Mouse (Mus musculus) neural tube, embryonic 12.5 days (tissue): ENCODE results near the gene Cftr. TPM values are rescaled to one million over a fixed set of nuclear protein-coding genes. Genes with fewer than 3 reads are reported as not detected.
A peak's percentile ranks its signal among the peaks of the same experiment; 100 is the strongest.

Experiments
- ATAC-seq: fragments of 200-750 bp; cut with Nextera tagmentation; 2 replicates; pipeline ENCODE4 v1.8.0; 2017; ENCODE audit warnings: low read depth, mild to moderate bottlenecking, moderate TSS enrichment, moderate library complexity; ENCODE audit not compliant: low FRiP score
- H3K27ac ChIP-seq: fragments of 300-500 bp; sonication (generic); 2 replicates; pipeline ENCODE4 v1.5.1; 2016
- H3K27me3 ChIP-seq: fragments of 300-500 bp; sonication (generic); replicated peaks from 2 replicates; pipeline ENCODE4 v1.6.1; 2016; ENCODE audit warnings: mild to moderate bottlenecking
- H3K36me3 ChIP-seq: fragments of 300-500 bp; sonication (generic); 2 replicates; pipeline ENCODE4 v1.6.1; 2016; ENCODE audit warnings: mild to moderate bottlenecking
- H3K4me1 ChIP-seq: fragments of 300-500 bp; sonication (generic); 2 replicates; pipeline ENCODE4 v1.6.1; 2016
- H3K4me2 ChIP-seq: fragments of 300-500 bp; sonication (generic); replicated peaks from 2 replicates; pipeline ENCODE4 v1.6.1; 2016; ENCODE audit warnings: mild to moderate bottlenecking
- H3K4me3 ChIP-seq: fragments of 300-500 bp; sonication (generic); 2 replicates; pipeline ENCODE4 v1.5.1; 2016
- H3K9ac ChIP-seq: fragments of 300-500 bp; sonication (generic); 2 replicates; pipeline ENCODE4 v1.6.1; 2016; ENCODE audit warnings: mild to moderate bottlenecking
- H3K9me3 ChIP-seq: fragments of 300-500 bp; sonication (generic); 2 replicates; pipeline ENCODE4 v1.6.1; 2016; ENCODE audit warnings: mild to moderate bottlenecking
- WGBS: fragments of 180-500 bp; shearing (Covaris S2); methylation state at CpG from one replicate; pipeline ENCODE4 v1.1.7; 2016; 5-methylcytosine and 5-hydroxymethylcytosine counted together
- polyA plus RNA-seq: library from polyadenylated mRNA; unstranded; fragments of >200 nt; fragmentation: Nextera tagmentation; extraction: Ambion mirVana; gene quantifications from 2 replicates; pipeline ENCODE4 v1.2.1, GENCODE M21; 2016

Cftr gene
- polyA plus RNA-seq = 0.09 and 0.10 TPM in 2 replicates

- Histone ChIP-seq H3K9me3 (no peaks in the 10 kb centered on the region), H3K27ac (no peak within 1 kb of the TSS), H3K27me3 (peaks cover 19% of the 10 kb centered on the region), H3K9ac (peak within 1 kb of the TSS; percentile 18; the same call in 1 of the 2 replicates), H3K4me2 (peak within 1 kb of the TSS; percentile 84), H3K36me3 (no peaks in the 10 kb centered on the region), H3K4me3 (peak within 1 kb of the TSS; percentile 44), H3K4me1 (no peaks in the 10 kb centered on the region)
- WGBS = 2% methylated on average over 45 of the region's 45 CpGs
- ATAC-seq = peak; percentile 92
Measured at GRCm38 (mm10) chr6:18170311-18170922, at the start of gene Cftr. Cftr (plus strand) TSS chr6:18170687.

DNA sequence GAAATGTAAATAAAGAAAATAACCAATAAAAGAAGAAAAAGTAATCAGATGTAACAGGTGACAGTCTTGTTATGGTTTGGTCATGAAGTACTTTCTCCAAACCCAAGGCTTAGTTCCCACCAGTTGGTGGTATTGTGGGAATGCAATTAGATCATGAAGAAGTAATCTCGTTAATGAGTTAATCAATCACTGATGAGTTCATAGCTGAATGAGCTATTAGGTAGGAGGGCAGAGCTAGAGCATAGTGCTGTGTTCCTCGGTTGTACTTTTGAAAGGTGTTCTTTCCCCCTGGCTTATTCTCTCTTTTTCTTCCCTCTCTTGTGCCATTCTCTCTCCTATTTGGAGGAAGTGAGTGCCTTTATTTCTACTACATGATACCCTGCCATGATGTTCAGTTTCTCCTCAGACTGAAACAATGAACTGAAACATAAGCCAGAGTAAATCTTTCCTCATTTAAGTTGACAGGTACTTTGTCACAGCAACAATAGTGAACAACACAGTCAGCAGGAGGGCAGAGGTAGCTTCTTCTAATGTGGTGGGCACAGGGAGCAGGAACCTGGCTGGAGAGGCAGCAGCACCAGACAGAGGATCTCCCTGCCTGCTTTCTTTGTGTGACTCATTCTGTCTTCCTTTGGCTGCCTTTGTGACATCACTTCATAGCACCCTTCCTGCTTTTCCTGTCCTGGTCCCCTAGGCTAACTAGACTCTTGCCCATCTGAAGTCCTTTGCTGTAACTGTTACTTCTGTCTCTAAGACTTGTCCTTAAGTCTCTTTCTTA, 43.1 kb upstream of the Cftr start:
- no peaks in the 10 kb centered on the region for H3K27me3 ChIP-seq
- WGBS = 53% methylated on average over 2 of the region's 2 CpGs
- no peak for ATAC-seq

DNA sequence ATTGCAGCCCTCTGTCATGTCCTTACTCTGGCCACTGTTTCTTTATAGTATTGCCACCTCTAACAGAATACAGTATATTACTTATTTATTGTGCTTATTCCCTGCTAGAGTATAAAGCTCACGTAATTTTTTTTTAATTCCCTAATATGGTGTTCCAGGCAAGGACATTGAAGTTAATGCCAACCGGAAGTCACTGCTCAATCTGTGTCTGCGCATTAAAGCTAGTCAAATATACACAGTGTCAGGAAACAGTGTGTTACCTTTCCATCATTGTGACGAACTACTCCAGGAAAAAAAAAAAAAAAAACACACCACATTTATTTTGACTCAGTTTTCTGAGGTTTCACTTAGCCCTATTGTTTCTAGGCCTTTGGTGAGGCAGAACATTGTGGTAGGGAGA, 42.4 kb upstream of the Cftr start:
- Histone ChIP-seq H3K27ac (no peak overlapping the region), H3K9ac (no peak overlapping the region), H3K27me3 (no peaks in the 10 kb centered on the region), H3K36me3 (no peaks in the 10 kb centered on the region), H3K4me1 (no peaks in the 10 kb centered on the region), H3K4me2 (no peak overlapping the region), H3K9me3 (no peaks in the 10 kb centered on the region), H3K4me3 (no peak overlapping the region)
- WGBS = 83% methylated on average over 4 of the region's 4 CpGs
- no peak for ATAC-seq

More for the DNA sequence above, 43.1 kb upstream of the Cftr start:
- H3K27ac ChIP-seq = no peak overlapping the region
- H3K36me3 ChIP-seq = no peaks in the 10 kb centered on the region
- H3K4me3 ChIP-seq = no peak overlapping the region
- H3K9ac ChIP-seq = no peak overlapping the region
- H3K4me2 ChIP-seq = no peak overlapping the region
- H3K9me3 ChIP-seq = no peaks in the 10 kb centered on the region
- H3K4me1 ChIP-seq = no peaks in the 10 kb centered on the region

- H3K9me3 ChIP-seq = no peaks in the 10 kb centered on the region
- WGBS = 65% methylated on average over 1 of the region's 1 CpGs
- no peak overlapping the region for H3K4me3 ChIP-seq
- H3K27ac ChIP-seq = no peak overlapping the region
- no peaks in the 10 kb centered on the region for H3K36me3 ChIP-seq
- H3K4me1 ChIP-seq = no peaks in the 10 kb centered on the region
- no peak for ATAC-seq
- H3K27me3 ChIP-seq = no peaks in the 10 kb centered on the region
- no peak overlapping the region for H3K9ac ChIP-seq
- no peak overlapping the region for H3K4me2 ChIP-seq
Measured at GRCm38 (mm10) chr6:18135246-18135645, 35.2 kb upstream of the Cftr start.

DNA sequence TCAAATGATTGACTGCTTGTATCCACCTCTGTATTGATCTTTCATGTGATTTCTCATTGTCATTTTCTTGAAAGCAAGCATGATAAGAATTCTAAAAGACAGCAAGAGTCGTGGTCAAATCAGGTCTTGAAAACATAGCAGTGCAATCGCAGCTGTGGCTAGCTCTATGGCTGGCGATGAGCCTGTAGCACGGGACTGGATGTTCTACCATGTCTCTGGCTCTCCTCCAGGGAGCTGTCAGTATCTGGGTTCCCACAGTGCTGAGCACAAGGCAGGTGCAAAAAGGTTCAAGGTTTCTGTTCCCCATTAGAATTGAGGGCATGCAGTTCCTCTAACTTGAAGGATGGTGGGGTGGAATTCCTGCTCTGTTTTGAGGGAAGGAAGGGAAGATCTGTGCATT, 17.5 kb upstream of the Cftr start:
- H3K27ac ChIP-seq = no peak overlapping the region
- no peaks in the 10 kb centered on the region for H3K9me3 ChIP-seq
- ATAC-seq = no peak
- H3K9ac ChIP-seq = no peak overlapping the region
- H3K4me3 ChIP-seq = no peak overlapping the region
- no peaks in the 10 kb centered on the region for H3K36me3 ChIP-seq
- H3K4me2 ChIP-seq = no peak overlapping the region
- H3K4me1 ChIP-seq = no peaks in the 10 kb centered on the region
- WGBS = 80% methylated on average over 4 of the region's 4 CpGs
- no peaks in the 10 kb centered on the region for H3K27me3 ChIP-seq

- no peak for ATAC-seq
- peak overlapping the region; percentile 84; the same call in 1 of the 2 replicates for H3K4me2 ChIP-seq
- no peaks in the 10 kb centered on the region for H3K9me3 ChIP-seq
- H3K4me3 ChIP-seq = no peak overlapping the region
- no peak overlapping the region for H3K9ac ChIP-seq
- no peak overlapping the region for H3K27ac ChIP-seq
- peaks cover 19% of the 10 kb centered on the region for H3K27me3 ChIP-seq
- WGBS = 76% methylated on average over 1 of the region's 1 CpGs
- no peaks in the 10 kb centered on the region for H3K36me3 ChIP-seq
- no peaks in the 10 kb centered on the region for H3K4me1 ChIP-seq
Measured at GRCm38 (mm10) chr6:18169618-18170017, 869 bp upstream of the Cftr start.

DNA sequence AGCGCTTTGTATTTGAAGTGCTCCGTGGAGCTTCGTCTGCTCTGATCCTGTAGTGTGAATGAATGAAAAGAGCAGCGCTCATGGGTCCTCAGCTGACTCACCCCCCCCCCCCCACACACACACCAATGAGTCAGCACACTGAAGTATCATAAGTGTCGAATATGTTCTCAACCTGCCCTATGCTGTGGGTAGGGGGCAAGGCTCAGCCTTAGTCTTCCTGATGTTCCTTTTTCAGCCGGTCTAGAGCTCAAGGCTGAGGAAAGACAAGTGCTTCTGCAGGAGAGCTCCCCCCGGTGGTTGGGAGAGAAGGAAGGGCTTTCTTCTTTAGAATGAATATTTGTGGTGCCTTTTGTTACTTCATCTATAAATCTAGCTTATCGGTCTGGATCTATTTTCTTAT, 1.1 kb downstream of the Cftr start:
- Histone ChIP-seq H3K4me1 (no peaks in the 10 kb centered on the region), H3K27ac (no peak overlapping the region), H3K27me3 (peaks cover 19% of the 10 kb centered on the region), H3K4me2 (no peak overlapping the region), H3K9ac (no peak overlapping the region), H3K9me3 (no peaks in the 10 kb centered on the region), H3K4me3 (no peak overlapping the region), H3K36me3 (no peaks in the 10 kb centered on the region)
- 55% methylated on average over 8 of the region's 8 CpGs for WGBS
- ATAC-seq = no peak

DNA sequence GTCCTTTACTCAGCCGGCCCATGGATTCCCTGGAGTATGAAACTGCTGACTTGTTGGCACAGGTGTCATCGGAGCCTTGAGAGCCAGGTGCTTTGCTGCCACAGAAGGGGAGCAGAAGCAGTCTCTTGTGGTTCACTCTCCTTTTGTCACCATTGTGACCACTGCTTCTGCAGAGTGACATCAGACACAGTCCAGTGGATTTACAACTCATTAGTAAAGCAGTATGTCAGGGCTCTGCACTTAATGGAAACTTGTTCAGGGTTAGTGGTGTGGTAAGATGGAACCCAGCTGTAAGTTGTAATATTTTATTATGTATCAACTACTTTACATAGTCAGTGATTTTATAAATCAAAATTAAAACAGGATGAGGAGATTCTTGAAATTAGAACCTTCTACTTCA, 7.0 kb downstream of the Cftr start:
- no peaks in the 10 kb centered on the region for H3K36me3 ChIP-seq
- H3K27ac ChIP-seq = no peak overlapping the region
- no peaks in the 10 kb centered on the region for H3K4me1 ChIP-seq
- no peak overlapping the region for H3K4me3 ChIP-seq
- no peak overlapping the region for H3K9ac ChIP-seq
- no peak overlapping the region for H3K4me2 ChIP-seq
- no peaks in the 10 kb centered on the region for H3K9me3 ChIP-seq
- H3K27me3 ChIP-seq = no peaks in the 10 kb centered on the region
- WGBS = 75% methylated on average over 2 of the region's 2 CpGs
- ATAC-seq = no peak

GRCm38 (mm10) chr6:18180665-18181064, 10.2 kb downstream of the Cftr start:
- Histone ChIP-seq H3K9me3 (no peaks in the 10 kb centered on the region), H3K4me2 (no peak overlapping the region), H3K4me1 (no peaks in the 10 kb centered on the region), H3K4me3 (no peak overlapping the region), H3K27ac (no peak overlapping the region), H3K27me3 (no peaks in the 10 kb centered on the region), H3K9ac (no peak overlapping the region), H3K36me3 (no peaks in the 10 kb centered on the region)
- no peak for ATAC-seq
- WGBS = 73% methylated on average over 3 of the region's 3 CpGs

DNA sequence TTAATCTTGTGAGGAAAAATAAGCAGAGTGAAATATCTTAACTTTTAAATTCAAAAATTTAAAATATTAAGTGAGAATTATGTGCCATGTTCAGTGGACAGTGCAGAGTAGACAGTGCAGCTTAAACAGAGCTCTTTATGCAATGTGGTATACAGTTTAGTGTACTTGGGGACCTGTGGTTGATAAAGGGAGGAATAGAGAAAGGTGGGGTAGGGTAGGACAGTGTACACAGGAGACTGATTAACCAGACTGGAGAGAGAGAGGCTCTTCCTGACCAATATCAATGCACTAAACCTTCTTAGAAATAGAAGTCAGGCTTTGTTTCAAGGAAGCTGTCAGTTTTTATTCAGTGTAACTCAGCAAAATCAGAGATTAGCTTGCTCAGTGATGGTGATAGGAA, 12.4 kb downstream of the Cftr start:
- H3K4me3 ChIP-seq = no peak overlapping the region
- H3K27me3 ChIP-seq = no peaks in the 10 kb centered on the region
- H3K36me3 ChIP-seq = no peaks in the 10 kb centered on the region
- no peaks in the 10 kb centered on the region for H3K4me1 ChIP-seq
- no peak overlapping the region for H3K27ac ChIP-seq
- no peak overlapping the region for H3K4me2 ChIP-seq
- H3K9ac ChIP-seq = no peak overlapping the region
- H3K9me3 ChIP-seq = no peaks in the 10 kb centered on the region
- no peak for ATAC-seq

GRCm38 (mm10) chr6:18220691-18221090, 50.2 kb downstream of the Cftr start:
- Histone ChIP-seq H3K4me2 (no peak overlapping the region), H3K27ac (no peak overlapping the region), H3K4me1 (no peaks in the 10 kb centered on the region), H3K9ac (no peak overlapping the region), H3K36me3 (no peaks in the 10 kb centered on the region), H3K27me3 (no peaks in the 10 kb centered on the region), H3K4me3 (no peak overlapping the region), H3K9me3 (no peaks in the 10 kb centered on the region)
- no peak for ATAC-seq
- 83% methylated on average over 1 of the region's 1 CpGs for WGBS

- Histone ChIP-seq H3K4me1 (no peaks in the 10 kb centered on the region), H3K27me3 (no peaks in the 10 kb centered on the region), H3K4me3 (no peak overlapping the region), H3K27ac (no peak overlapping the region), H3K9me3 (no peaks in the 10 kb centered on the region), H3K9ac (no peak overlapping the region), H3K4me2 (no peak overlapping the region), H3K36me3 (no peaks in the 10 kb centered on the region)
- WGBS = 92% methylated on average over 4 of the region's 4 CpGs
- no peak for ATAC-seq
Measured at GRCm38 (mm10) chr6:18223206-18223605, 52.7 kb downstream of the Cftr start.

DNA sequence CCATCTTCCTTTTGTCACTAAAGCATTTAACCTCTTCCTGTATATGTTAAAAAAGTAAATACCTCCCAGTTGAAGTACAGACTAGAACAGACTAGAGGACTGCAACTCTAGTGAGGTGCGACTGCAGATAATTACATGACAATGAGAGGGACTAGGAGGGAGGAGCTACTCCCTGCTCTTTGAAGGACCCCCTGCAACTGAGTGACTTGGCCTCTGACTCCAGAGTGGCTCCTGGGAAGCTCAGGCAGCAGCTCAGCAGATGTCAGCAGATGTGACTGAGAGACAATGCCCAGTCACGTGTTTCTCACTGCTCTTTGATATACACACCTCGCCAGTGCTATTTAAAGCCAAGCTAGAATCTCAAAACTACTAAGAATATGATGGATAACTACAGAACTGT, 54.7 kb downstream of the Cftr start:
- no peak for ATAC-seq
- H3K4me1 ChIP-seq = no peaks in the 10 kb centered on the region
- H3K27me3 ChIP-seq = no peaks in the 10 kb centered on the region
- H3K4me3 ChIP-seq = no peak overlapping the region
- H3K9me3 ChIP-seq = no peaks in the 10 kb centered on the region
- H3K9ac ChIP-seq = no peak overlapping the region
- no peaks in the 10 kb centered on the region for H3K36me3 ChIP-seq
- 5% methylated on average over 3 of the region's 3 CpGs for WGBS
- H3K4me2 ChIP-seq = no peak overlapping the region
- H3K27ac ChIP-seq = no peak overlapping the region
